Mouse (Mus musculus) kidney, embryonic 15.5 days (tissue): ENCODE results near the gene Ngb. TPM values are rescaled to one million over a fixed set of nuclear protein-coding genes. Genes with fewer than 3 reads are reported as not detected.

Experiments
- polyA plus RNA-seq: library from polyadenylated mRNA; unstranded; fragments of >200 nt; fragmentation: Nextera tagmentation; extraction: Ambion mirVana; gene quantifications from 2 replicates; pipeline ENCODE4 v1.2.1, GENCODE M21; 2015

Ngb gene
- polyA plus RNA-seq, 1 experiment from 2014 or later = 0.74 TPM

Other genes starting within 250 kb of the Ngb start
- 40.7 and 43.9 TPM in 2 replicates for gene Irf2bpl, start 217.7 kb downstream of the Ngb start, polyA plus RNA-seq
- gene Cipc, start 155.5 kb downstream of the Ngb start, polyA plus RNA-seq = 20.9 and 22.7 TPM in 2 replicates
- gene Zdhhc22, start 112.1 kb downstream of the Ngb start, polyA plus RNA-seq = 0.08 TPM in 1 of 2 replicates, not detected in the other
- 0.06 and 0.10 TPM in 2 replicates for gene Tmem63c, start 81.2 kb downstream of the Ngb start, polyA plus RNA-seq
- gene Gstz1, start 44.6 kb upstream of the Ngb start, polyA plus RNA-seq = 43.9 and 56.1 TPM in 2 replicates
- 18.5 and 19.0 TPM in 2 replicates for gene Pomt2, start 45.4 kb upstream of the Ngb start, polyA plus RNA-seq
- gene Samd15, start 97.2 kb upstream of the Ngb start, polyA plus RNA-seq = 1.3 and 1.7 TPM in 2 replicates
- 2.1 and 2.2 TPM in 2 replicates for gene Tmed8, start 97.9 kb upstream of the Ngb start, polyA plus RNA-seq
- gene Noxred1, start 136.2 kb upstream of the Ngb start, polyA plus RNA-seq = 0.55 and 0.66 TPM in 2 replicates
- gene Vipas39, start 163.7 kb upstream of the Ngb start, polyA plus RNA-seq = 44.4 and 46.6 TPM in 2 replicates
- gene Ahsa1, start 163.9 kb upstream of the Ngb start, polyA plus RNA-seq = 235 and 248 TPM in 2 replicates
- 0.98 and 1.1 TPM in 2 replicates for gene Ism2, start 197.2 kb upstream of the Ngb start, polyA plus RNA-seq